Comparison of ENCODE assay signal across 8 mouse cellular contexts in genomic region chr4:98816807-98817183, GRCm38 (mm10). TPM values are rescaled to one million over a fixed set of nuclear protein-coding genes. Genes with fewer than 3 reads are reported as not detected.
DNase-seq lines count a peak whose midpoint lies in the region; ATAC-seq and TF ChIP-seq lines count a peak whose summit lies in the region.

No protein-coding gene starts in this region.

- H3K27me3 ChIP-seq in embryonic facial prominence, embryonic 11.5 days (ENCODE audit: control insufficient read depth, insufficient read depth, low read length), result no peaks in the 10 kb centered on the region
- H3K27me3 ChIP-seq in hindbrain, embryonic 15.5 days, result peaks cover 28% of the 10 kb centered on the region
- peaks cover 30% of the 10 kb centered on the region for H3K27me3 ChIP-seq in neural tube, embryonic 12.5 days (replicated peaks)

- no peaks in the 10 kb centered on the region for H3K36me3 ChIP-seq in embryonic facial prominence, embryonic 11.5 days (replicated peaks; ENCODE audit: control insufficient read depth, insufficient read depth, low read depth, low read length)
- no peaks in the 10 kb centered on the region for H3K36me3 ChIP-seq in hindbrain, embryonic 15.5 days
- H3K36me3 ChIP-seq in neural tube, embryonic 12.5 days, result no peaks in the 10 kb centered on the region

- H3K9ac ChIP-seq in embryonic facial prominence, embryonic 11.5 days (replicated peaks; ENCODE audit: low read length), result peak overlapping the region; percentile 87
- H3K9ac ChIP-seq in hindbrain, embryonic 15.5 days, result peak overlapping the region; percentile 70
- H3K9ac ChIP-seq in neural tube, embryonic 12.5 days, result peak overlapping the region; percentile 71

- DNase-seq in left cerebral cortex, adult 2 months (ENCODE audit: extremely low spot score in 1 of 2, low spot score in 2 of 2), result no peak
- no peak for DNase-seq in left cerebral cortex, adult 8-10 months (ENCODE audit: low spot score in 2 of 2)
- DNase-seq in embryonic facial prominence, embryonic 11.5 days (ENCODE audit: low spot score), result peak; percentile 40
- DNase-seq in urinary bladder, postnatal 36 days (ENCODE audit: low spot score in 2 of 2), result no peak
- DNase-seq in cerebellum, postnatal 10 days, result no peak
- DNase-seq in left cerebral cortex, postnatal 25 days (ENCODE audit: low spot score in 2 of 2), result no peak

- peaks cover 4% of the 10 kb centered on the region; the same call in 1 of the 2 replicates for H3K4me1 ChIP-seq in embryonic facial prominence, embryonic 11.5 days (ENCODE audit: control insufficient read depth, insufficient read depth, low read length)
- H3K4me1 ChIP-seq in hindbrain, embryonic 15.5 days (replicated peaks), result peaks cover 13% of the 10 kb centered on the region
- peaks cover 10% of the 10 kb centered on the region for H3K4me1 ChIP-seq in neural tube, embryonic 12.5 days

- intact Hi-C loops in left cerebral cortex, adult 2 months (cut with DNase I), result no loop called here
- intact Hi-C loops in left cerebral cortex, postnatal 25 days (cut with DNase I), result no loop called here

- H3K27ac ChIP-seq in left cerebral cortex, adult 2 months, result no peak overlapping the region
- H3K27ac ChIP-seq in embryonic facial prominence, embryonic 11.5 days (replicated peaks; ENCODE audit: low read depth, low read length), result no peak overlapping the region
- H3K27ac ChIP-seq in hindbrain, embryonic 15.5 days (replicated peaks), result no peak overlapping the region
- H3K27ac ChIP-seq in neural tube, embryonic 12.5 days, result no peak overlapping the region

- peak overlapping the region; percentile 95 for H3K4me2 ChIP-seq in embryonic facial prominence, embryonic 11.5 days (ENCODE audit: low read depth, low read length)
- peak overlapping the region; percentile 100 for H3K4me2 ChIP-seq in hindbrain, embryonic 15.5 days
- H3K4me2 ChIP-seq in neural tube, embryonic 12.5 days (replicated peaks), result peak overlapping the region; percentile 99

- no peak for TF ChIP-seq CTCF in left cerebral cortex, adult 2 months (IDR thresholded peaks at IDR 0.05)

- ATAC-seq in embryonic facial prominence, embryonic 11.5 days (replicated peaks; ENCODE audit: insufficient number of reproducible peaks, low FRiP score, low TSS enrichment, low read depth), result peak; percentile 18; the same call in 1 of the 2 replicates
- ATAC-seq in hindbrain, embryonic 15.5 days (ENCODE audit: low FRiP score, low read depth), result peak; percentile 15; the same call in 1 of the 2 replicates
- ATAC-seq in neural tube, embryonic 12.5 days (ENCODE audit: low FRiP score, low read depth), result no peak; the same call in 1 of the 2 replicates

- no peaks in the 10 kb centered on the region for H3K9me3 ChIP-seq in embryonic facial prominence, embryonic 11.5 days (replicated peaks; ENCODE audit: control insufficient read depth, low read length)
- H3K9me3 ChIP-seq in hindbrain, embryonic 15.5 days, result no peaks in the 10 kb centered on the region
- H3K9me3 ChIP-seq in neural tube, embryonic 12.5 days, result no peaks in the 10 kb centered on the region

- 2% methylated on average over 14 of the region's 14 CpGs for WGBS in embryonic facial prominence, embryonic 11.5 days
- 1% methylated on average over 14 of the region's 14 CpGs for WGBS in hindbrain, embryonic 15.5 days
- 2% methylated on average over 14 of the region's 14 CpGs for WGBS in neural tube, embryonic 12.5 days

- peak overlapping the region; percentile 60 for H3K4me3 ChIP-seq in left cerebral cortex, adult 2 months
- H3K4me3 ChIP-seq in embryonic facial prominence, embryonic 11.5 days (ENCODE audit: low read depth, low read length), result peak overlapping the region; percentile 81
- H3K4me3 ChIP-seq in hindbrain, embryonic 15.5 days, result peak overlapping the region; percentile 58
- H3K4me3 ChIP-seq in neural tube, embryonic 12.5 days, result peak overlapping the region; percentile 65

RNA-seq across cellular contexts. Expression of gene Kank4, which starts 0.5 kb away (rescaled TPM):
- 1 to 10 TPM; 2.5 to 3.0 TPM for total RNA-seq in left cerebral cortex, adult 2 months (2021)
- total RNA-seq in left cerebral cortex, adult 8-10 months (2022), result 1 to 10 TPM; 3.9 to 4.4 (median 4.3) TPM
- polyA plus RNA-seq in embryonic facial prominence, embryonic 11.5 days (2014; fragmentation: Nextera tagmentation; extraction: Ambion mirVana), result 3.3 and 3.9 TPM in 2 replicates
- polyA plus RNA-seq in hindbrain, embryonic 15.5 days (2015; fragmentation: Nextera tagmentation; extraction: Ambion mirVana), result 0.64 and 0.69 TPM in 2 replicates
- 0.53 and 0.54 TPM in 2 replicates for polyA plus RNA-seq in neural tube, embryonic 12.5 days (2016; fragmentation: Nextera tagmentation; extraction: Ambion mirVana)
- 1 to 10 TPM; 2.4 to 2.7 TPM for total RNA-seq in left cerebral cortex, postnatal 25 days (2021)

RNA-seq across cellular contexts. Expression of gene I0C0044D17Rik, which starts 6.8 kb away (rescaled TPM):
- total RNA-seq in left cerebral cortex, adult 2 months (2021), result not detected
- not detected for total RNA-seq in left cerebral cortex, adult 8-10 months (2022)
- polyA plus RNA-seq in embryonic facial prominence, embryonic 11.5 days (2014; fragmentation: Nextera tagmentation; extraction: Ambion mirVana), result not detected in 2 replicates
- polyA plus RNA-seq in hindbrain, embryonic 15.5 days (2015; fragmentation: Nextera tagmentation; extraction: Ambion mirVana), result not detected in 2 replicates
- polyA plus RNA-seq in neural tube, embryonic 12.5 days (2016; fragmentation: Nextera tagmentation; extraction: Ambion mirVana), result not detected in 2 replicates
- not detected for total RNA-seq in left cerebral cortex, postnatal 25 days (2021)
